Mouse (Mus musculus) forebrain, embryonic 14.5 days (tissue): ENCODE measurements around the gene Tenm2. TPM values are rescaled to one million over a fixed set of nuclear protein-coding genes. Genes with fewer than 3 reads are reported as not detected.
A peak's percentile ranks its signal among the peaks of the same experiment; 100 is the strongest.

ENCODE experiments used
- ATAC-seq: fragments of 200-750 bp; cut with Nextera tagmentation; 2 replicates; pipeline ENCODE4 v1.8.0; 2017; ENCODE audit warnings: mild to moderate bottlenecking, moderate library complexity
- DNase-seq: peaks from one replicate; pipeline ENCODE4 v3.0.0-alpha.2; 2015; ENCODE audit warnings: low spot score
- H3K27ac ChIP-seq: fragments of 300-500 bp; sonication (generic); 2 replicates; pipeline ENCODE4 v1.5.1; 2014; ENCODE audit warnings: low read depth, mild to moderate bottlenecking, control low read depth, low read length, moderate library complexity
- H3K27me3 ChIP-seq: fragments of 300-500 bp; sonication (generic); replicated peaks from 2 replicates; pipeline ENCODE4 v1.6.1; 2014; ENCODE audit warnings: low read length, control low read depth, mixed read lengths; ENCODE audit not compliant: control insufficient read depth, insufficient read depth
- H3K36me3 ChIP-seq: fragments of 300-500 bp; sonication (generic); 2 replicates; pipeline ENCODE4 v1.6.1; 2014; ENCODE audit warnings: low read length, control low read depth; ENCODE audit not compliant: control insufficient read depth, insufficient read depth
- H3K4me1 ChIP-seq: fragments of 300-500 bp; sonication (generic); 2 replicates; pipeline ENCODE4 v1.6.1; 2014; ENCODE audit warnings: antibody characterized with exemption, low read length, control low read depth; ENCODE audit not compliant: control insufficient read depth, insufficient read depth
- H3K4me2 ChIP-seq: fragments of 300-500 bp; sonication (generic); 2 replicates; pipeline ENCODE4 v1.6.1; 2014; ENCODE audit warnings: mild to moderate bottlenecking, control low read depth, low read length
- H3K4me3 ChIP-seq: fragments of 300-500 bp; sonication (generic); 2 replicates; pipeline ENCODE4 v1.5.1; 2014; ENCODE audit warnings: low read depth, low read length, control low read depth
- H3K9ac ChIP-seq: fragments of 300-500 bp; sonication (generic); 2 replicates; pipeline ENCODE4 v1.6.1; 2014; ENCODE audit warnings: mild to moderate bottlenecking, low read length, control low read depth, moderate library complexity
- H3K9me3 ChIP-seq: fragments of 300-500 bp; sonication (generic); replicated peaks from 2 replicates; pipeline ENCODE4 v1.6.1; 2016; ENCODE audit warnings: low read length, control low read depth, mixed read lengths; ENCODE audit not compliant: control insufficient read depth
- WGBS: fragments of 180-500 bp; shearing (Covaris S2); extraction: QIAGEN DNeasy Blood & Tissue Kit; methylation state at CpG from one replicate; pipeline ENCODE4 v1.1.7; 2014; 5-methylcytosine and 5-hydroxymethylcytosine counted together
- polyA plus RNA-seq: library from polyadenylated mRNA; unstranded; fragments of >200 nt; fragmentation: Nextera tagmentation; extraction: Ambion mirVana; gene quantifications from 2 replicates; pipeline ENCODE4 v1.2.1, GENCODE M21; 2014

The Tenm2 gene
- polyA plus RNA-seq, 1 experiment from 2014 or later, result 16.0 TPM

DNA sequence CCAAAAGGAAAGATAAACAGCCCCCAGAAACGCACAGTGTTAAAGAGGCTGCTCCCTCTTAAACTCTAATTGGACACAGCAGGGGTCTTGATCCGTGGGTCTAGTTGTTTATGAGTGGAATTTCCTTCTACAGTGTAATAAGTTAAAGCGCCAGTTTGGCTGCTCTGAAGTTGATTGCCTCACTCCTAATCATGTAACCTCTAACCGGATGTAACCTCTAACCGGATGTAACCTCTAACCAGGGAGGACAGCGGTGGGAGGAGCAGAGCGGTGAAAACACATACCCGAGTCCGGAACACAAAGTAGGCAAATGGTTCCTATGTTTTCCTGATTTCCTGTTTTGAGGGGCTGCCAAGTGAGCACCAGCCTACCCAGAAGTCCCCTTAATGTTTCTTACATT lies 871.3 kb downstream of the Tenm2 start:
- H3K27me3 ChIP-seq, result no peaks in the 10 kb centered on the region
- no peak overlapping the region for H3K4me3 ChIP-seq
- whole genome bisulfite sequencing, result 55% methylated on average over 9 of the region's 9 CpGs
- no peaks in the 10 kb centered on the region for H3K36me3 ChIP-seq
- no peak overlapping the region for H3K4me2 ChIP-seq
- no peaks in the 10 kb centered on the region for H3K9me3 ChIP-seq
- H3K9ac ChIP-seq, result no peak overlapping the region
- DNase-seq (no peak), ATAC-seq (no peak)
- H3K4me1 ChIP-seq, result no peaks in the 10 kb centered on the region
- no peak overlapping the region for H3K27ac ChIP-seq

GRCm38 (mm10) chr11:36362514-36362913 lies 873.2 kb downstream of the Tenm2 start:
- Histone ChIP-seq H3K9me3 (no peaks in the 10 kb centered on the region), H3K27me3 (no peaks in the 10 kb centered on the region), H3K4me2 (no peak overlapping the region), H3K4me3 (no peak overlapping the region), H3K4me1 (no peaks in the 10 kb centered on the region), H3K36me3 (no peaks in the 10 kb centered on the region), H3K9ac (no peak overlapping the region), H3K27ac (no peak overlapping the region)
- WGBS, result 81% methylated on average over 8 of the region's 8 CpGs
- ATAC-seq (no peak), DNase-seq (peak; percentile 40)

DNA sequence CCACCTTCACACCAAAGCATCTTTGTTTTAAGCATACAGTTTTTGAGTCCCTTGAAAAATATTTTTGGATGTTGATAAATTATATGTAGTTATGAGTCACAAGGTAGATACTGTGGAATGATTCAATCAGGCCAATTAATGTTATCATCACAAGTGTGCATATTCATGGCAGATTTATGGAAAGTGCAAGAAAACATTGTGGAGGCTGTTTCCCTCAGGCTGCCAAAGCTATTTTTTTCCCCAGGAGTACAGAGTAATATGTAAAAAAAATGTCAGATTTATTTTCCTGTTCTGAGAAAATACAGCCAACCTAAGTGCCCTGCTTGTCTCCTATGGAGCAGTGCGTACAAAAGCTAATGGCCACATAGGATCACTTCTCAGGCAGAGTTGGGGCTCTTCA lies 882.5 kb downstream of the Tenm2 start:
- Histone ChIP-seq H3K9ac (no peak overlapping the region), H3K9me3 (no peaks in the 10 kb centered on the region), H3K27ac (no peak overlapping the region), H3K4me3 (no peak overlapping the region), H3K4me2 (no peak overlapping the region), H3K36me3 (no peaks in the 10 kb centered on the region), H3K4me1 (peaks cover 5% of the 10 kb centered on the region), H3K27me3 (no peaks in the 10 kb centered on the region)
- WGBS, result 85% methylated on average over 1 of the region's 1 CpGs
- ATAC-seq, result no peak
- no peak for DNase-seq

DNA sequence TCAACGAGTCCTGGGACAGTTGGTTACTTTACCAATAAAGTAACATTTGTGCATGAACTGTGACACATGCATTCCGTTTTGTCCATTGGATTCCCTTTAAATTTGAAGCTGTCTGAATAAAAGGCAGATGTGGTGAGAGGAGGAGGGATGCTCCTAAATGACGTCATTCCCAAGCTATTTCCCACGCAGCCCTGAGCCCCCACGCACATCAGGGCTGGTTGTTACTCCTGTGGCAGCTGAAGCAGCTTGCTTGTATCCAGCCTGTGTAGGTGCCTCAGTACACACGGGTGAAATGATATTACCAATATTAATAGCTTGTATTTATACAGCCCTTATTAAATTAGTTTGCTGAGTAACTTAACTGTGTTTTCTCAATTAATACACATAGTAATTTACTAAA lies 884.0 kb downstream of the Tenm2 start:
- DNase-seq (no peak), ATAC-seq (no peak)
- H3K36me3 ChIP-seq, result no peaks in the 10 kb centered on the region
- H3K9ac ChIP-seq, result no peak overlapping the region
- H3K27me3 ChIP-seq, result no peaks in the 10 kb centered on the region
- H3K4me1 ChIP-seq, result peaks cover 5% of the 10 kb centered on the region
- WGBS, result 46% methylated on average over 6 of the region's 6 CpGs
- no peak overlapping the region for H3K4me2 ChIP-seq
- no peak overlapping the region for H3K27ac ChIP-seq
- H3K9me3 ChIP-seq, result no peaks in the 10 kb centered on the region
- H3K4me3 ChIP-seq, result no peak overlapping the region

GRCm38 (mm10) chr11:36351341-36351740 lies 884.4 kb downstream of the Tenm2 start:
- no peak overlapping the region for H3K4me2 ChIP-seq

DNA sequence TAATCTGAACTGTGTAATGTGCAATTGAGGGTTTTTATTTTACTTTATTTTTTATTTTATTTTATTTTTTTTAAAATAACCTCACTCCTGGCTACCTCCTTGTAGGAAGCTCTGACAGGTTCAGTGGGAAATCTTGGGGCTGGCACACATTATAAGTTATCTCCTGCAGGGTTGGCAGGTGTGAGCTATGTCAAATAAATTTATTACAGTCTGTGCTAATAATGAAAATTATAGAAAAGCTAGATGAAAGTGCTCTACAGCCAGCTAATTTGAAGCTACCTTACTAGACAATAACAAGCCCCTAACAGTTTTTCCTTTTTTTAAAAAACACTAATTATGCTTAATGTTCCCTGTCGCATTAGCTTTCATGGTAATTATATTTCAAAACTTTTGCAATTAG lies 885.5 kb downstream of the Tenm2 start:
- no peak for DNase-seq
- 32% methylated on average over 1 of the region's 1 CpGs for WGBS
- ATAC-seq, result peak; percentile 50
- Histone ChIP-seq H3K9ac (no peak overlapping the region), H3K27me3 (no peaks in the 10 kb centered on the region), H3K4me3 (no peak overlapping the region), H3K36me3 (no peaks in the 10 kb centered on the region), H3K4me1 (peaks cover 5% of the 10 kb centered on the region), H3K4me2 (no peak overlapping the region), H3K27ac (no peak overlapping the region), H3K9me3 (no peaks in the 10 kb centered on the region)

More at GRCm38 (mm10) chr11:36351341-36351740, 884.4 kb downstream of the Tenm2 start:
- Histone ChIP-seq H3K36me3 (no peaks in the 10 kb centered on the region), H3K4me1 (peaks cover 5% of the 10 kb centered on the region), H3K9ac (no peak overlapping the region), H3K27me3 (no peaks in the 10 kb centered on the region), H3K4me3 (no peak overlapping the region), H3K27ac (no peak overlapping the region), H3K9me3 (no peaks in the 10 kb centered on the region)
- DNase-seq (no peak), ATAC-seq (no peak)
- WGBS, result 84% methylated on average over 6 of the region's 6 CpGs

- H3K27ac ChIP-seq, result no peak overlapping the region
- H3K4me3 ChIP-seq, result no peak overlapping the region
- no peak overlapping the region for H3K4me2 ChIP-seq
- ATAC-seq (peak; percentile 76), DNase-seq (peak; percentile 78)
- no peak overlapping the region for H3K9ac ChIP-seq
- H3K4me1 ChIP-seq, result peaks cover 5% of the 10 kb centered on the region
- no peaks in the 10 kb centered on the region for H3K27me3 ChIP-seq
- 2% methylated on average over 2 of the region's 2 CpGs for WGBS
- no peaks in the 10 kb centered on the region for H3K36me3 ChIP-seq
- no peaks in the 10 kb centered on the region for H3K9me3 ChIP-seq
These were observed 885.9 kb downstream of the Tenm2 start for GRCm38 (mm10) chr11:36349856-36350255.

DNA sequence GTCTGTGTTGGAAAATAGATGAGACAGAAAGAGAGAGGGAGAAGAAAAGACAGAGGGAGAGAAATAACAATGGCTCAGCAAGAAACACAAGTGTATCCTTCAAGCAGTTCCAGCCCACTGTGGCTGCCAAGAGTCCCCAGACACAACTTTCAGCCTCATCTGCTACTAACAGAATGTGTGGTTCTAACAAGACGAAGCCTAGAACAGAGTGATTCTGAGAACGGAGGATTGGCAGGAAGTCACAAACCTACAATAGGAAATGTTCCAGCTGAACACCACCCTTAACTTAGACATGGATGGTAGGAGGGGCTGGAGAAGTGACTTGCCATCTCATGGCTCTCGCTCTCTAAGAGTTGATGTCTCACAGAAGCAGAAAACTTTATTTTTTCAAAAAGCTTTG lies 894.0 kb downstream of the Tenm2 start:
- Histone ChIP-seq H3K4me3 (no peak overlapping the region), H3K4me2 (no peak overlapping the region), H3K9ac (no peak overlapping the region), H3K27me3 (no peaks in the 10 kb centered on the region), H3K27ac (no peak overlapping the region), H3K36me3 (no peaks in the 10 kb centered on the region), H3K4me1 (no peaks in the 10 kb centered on the region), H3K9me3 (no peaks in the 10 kb centered on the region)
- 79% methylated on average over 3 of the region's 3 CpGs for WGBS
- DNase-seq (no peak), ATAC-seq (no peak)

- Histone ChIP-seq H3K4me3 (no peak overlapping the region), H3K4me2 (no peak overlapping the region), H3K27me3 (no peaks in the 10 kb centered on the region), H3K36me3 (no peaks in the 10 kb centered on the region), H3K27ac (no peak overlapping the region), H3K9me3 (no peaks in the 10 kb centered on the region), H3K9ac (no peak overlapping the region), H3K4me1 (no peaks in the 10 kb centered on the region; the same call in 1 of the 2 replicates)
- 81% methylated on average over 4 of the region's 4 CpGs for WGBS
- no peak for ATAC-seq
- no peak for DNase-seq
These were observed 897.3 kb downstream of the Tenm2 start for GRCm38 (mm10) chr11:36338424-36338823.
